Mouse (Mus musculus): Measurements from ENCODE around the gene Rtl1. TPM values are rescaled to one million over a fixed set of nuclear protein-coding genes. Genes with fewer than 3 reads are reported as not detected.

Gene Rtl1
- total RNA-seq (2021) = not detected
- long read RNA-seq, experiment 1 = 0 reads
- long read RNA-seq, experiment 2 = 0 reads

DNA sequence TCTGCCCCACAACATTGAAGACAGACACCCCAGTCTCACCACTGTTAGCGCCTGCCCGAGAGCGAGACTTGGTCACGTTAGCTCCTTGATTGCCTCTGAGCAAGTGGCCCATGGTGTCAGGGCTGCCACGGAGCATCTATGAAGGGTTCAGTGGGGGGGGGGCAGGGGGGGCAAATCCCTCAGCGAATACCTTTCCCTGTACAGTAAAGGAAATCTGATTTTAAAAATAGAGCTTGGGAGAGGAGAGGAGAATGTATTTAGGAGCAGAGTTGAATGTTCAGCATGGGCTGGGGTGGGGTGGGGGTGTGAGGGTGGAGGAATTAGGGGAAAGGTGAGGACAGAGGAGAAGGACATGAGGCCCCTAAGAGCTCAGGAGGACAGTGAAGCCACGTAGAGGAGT lies at the start of gene Rtl1:
TSS of gene Rtl1 (minus strand) at position 101 of the 400 bp plus-strand sequence.
- no peak for DNase-seq (ENCODE audit: low spot score)

DNA sequence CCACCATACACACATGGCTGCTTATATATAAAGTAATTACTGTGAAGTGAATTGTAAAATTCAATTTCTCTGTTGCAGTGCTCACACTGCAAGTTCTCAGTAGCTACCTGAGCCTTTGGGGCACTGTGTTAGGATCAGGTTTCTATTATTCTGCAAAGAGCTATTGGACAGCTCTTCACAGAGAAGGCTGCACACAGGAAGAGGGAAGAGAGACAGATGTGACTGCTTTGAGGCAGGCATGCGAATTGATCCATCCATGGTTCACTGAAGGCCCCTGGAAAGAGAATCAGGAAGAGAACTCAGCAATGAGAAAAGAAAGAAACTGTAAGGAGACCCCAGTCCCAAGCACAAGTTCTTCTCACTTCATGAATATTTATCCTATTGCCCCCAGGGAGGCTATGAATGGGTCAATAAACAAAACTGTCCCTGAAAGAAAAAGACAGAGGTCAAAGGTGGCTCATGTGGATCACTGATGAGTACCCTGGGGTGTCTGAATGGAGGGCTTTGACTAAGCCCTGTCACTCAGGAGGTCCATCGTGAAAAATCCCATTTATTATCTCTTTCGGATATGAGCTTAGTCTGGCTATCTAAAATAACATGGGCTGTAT lies 40.5 kb upstream of the Rtl1 start:
- no peak for DNase-seq (ENCODE audit: low spot score)

DNA sequence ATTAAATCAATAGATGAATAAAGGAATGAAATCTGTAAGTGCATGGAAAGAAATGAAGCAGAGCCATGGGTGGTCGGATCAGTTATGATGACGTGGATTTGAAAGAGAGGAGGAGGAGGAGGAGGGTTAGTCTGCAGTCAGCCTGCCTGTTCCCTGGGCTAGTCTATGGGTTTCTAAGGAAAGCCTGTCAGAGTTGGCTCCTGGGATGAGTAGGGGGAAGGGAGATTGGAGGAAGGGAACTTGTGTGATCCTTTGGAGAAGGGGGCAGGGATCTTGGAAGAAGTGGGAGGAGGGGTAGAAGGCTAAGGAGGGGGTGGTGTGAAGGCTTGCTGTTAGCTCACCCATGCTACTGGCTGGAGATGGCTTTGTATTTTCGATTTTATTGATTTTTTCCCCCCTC lies 31.9 kb upstream of the Rtl1 start:
- no peak for DNase-seq (ENCODE audit: low spot score)

DNA sequence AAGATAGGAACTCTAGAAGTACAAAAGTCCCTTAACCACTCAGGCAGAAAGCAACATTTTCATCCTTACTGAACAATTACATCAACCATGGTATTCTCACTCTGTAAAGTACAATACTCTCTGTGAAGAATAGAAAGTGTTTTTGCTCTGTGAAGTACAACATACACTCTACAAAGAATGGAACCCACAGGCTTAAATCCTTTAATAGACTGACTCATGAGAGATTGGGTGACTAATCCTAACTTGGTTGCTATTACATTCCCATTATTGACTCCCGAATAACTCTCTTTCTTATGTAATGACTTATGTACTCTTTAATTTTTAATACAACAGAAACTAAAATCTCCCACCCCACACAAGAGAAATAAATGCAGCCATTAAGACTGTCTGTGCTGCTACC lies 28.8 kb upstream of the Rtl1 start:
- no peak for DNase-seq (ENCODE audit: low spot score)

DNA sequence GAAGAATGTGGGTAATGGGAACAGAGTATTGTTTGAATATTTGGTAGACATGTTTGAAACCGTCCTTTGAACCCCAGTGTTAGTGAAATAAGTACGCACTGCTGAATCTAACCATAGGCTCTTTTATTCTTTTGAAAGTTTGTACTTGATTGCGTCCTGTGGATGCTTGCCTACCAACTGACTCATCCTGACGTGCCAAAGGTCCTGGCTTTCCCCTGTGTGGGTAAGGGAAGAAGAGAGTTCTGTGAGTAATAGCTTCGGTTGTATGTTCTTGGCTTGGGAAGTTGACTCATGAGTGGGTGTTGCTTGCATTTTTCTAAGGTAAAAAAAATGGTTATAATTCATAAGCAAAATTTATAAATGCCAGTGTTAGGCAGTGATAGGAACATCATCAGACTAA lies 26.8 kb upstream of the Rtl1 start:
- no peak for DNase-seq (ENCODE audit: low spot score)

DNA sequence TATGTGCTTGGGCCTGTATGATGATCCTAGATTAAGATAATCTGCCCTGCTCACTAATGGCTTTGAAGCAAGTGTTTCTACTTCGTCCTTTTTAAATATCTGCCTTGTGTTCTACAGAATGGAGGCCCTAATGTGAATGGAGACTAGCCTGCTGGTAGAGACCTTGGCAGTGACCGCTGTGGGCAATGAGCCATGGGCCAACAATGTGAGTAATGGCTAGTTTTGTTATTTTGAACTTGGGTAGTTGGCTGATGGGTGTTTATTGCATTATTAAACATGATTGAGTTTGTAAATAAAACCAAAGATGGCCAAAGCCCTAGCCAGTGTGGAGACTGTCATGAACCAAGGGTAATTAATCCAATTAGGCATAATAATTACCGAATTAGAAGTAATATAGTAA lies 20.1 kb upstream of the Rtl1 start:
- no peak for DNase-seq (ENCODE audit: low spot score)

DNA sequence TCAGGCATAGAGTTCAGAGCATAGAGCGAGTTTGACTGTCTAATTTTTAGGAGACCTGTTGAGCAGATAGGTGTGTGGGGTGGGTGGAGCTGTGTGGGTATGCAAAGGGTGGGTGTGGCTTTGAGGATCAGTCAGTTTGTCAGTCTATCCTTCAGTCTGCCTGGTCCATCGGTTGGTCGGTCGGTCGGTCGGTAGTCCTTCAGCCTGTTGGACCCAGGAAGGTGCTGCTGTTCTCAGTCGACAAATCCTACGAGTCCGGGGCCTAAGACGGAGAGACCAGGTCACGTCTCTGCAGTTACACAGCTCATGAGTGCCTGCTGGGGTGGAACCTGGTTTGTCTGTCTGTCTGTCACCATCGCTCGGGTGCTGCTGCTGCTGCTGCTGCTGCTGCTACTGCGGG lies 17.9 kb upstream of the Rtl1 start:
- DNase-seq (ENCODE audit: low spot score) = no peak

DNA sequence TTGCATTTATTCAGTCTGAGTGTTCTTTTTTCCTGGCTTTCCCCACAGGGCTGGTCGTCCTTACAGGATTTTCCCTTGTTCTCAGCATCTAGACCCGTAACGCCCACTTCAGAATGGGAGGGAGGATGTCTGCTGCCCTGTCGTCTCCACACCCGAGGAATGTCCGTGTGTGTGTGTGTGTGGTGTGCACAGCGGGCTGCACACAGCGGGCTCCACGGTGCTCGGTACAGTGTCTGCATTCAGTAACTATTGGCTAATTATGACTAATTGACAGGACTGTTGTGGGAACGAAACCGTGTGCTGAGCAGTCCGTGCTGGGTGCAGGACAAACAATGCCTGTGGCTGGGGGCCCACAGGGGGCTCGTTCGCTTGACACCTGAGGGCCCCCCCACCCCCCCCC lies 17.0 kb upstream of the Rtl1 start:
- no peak for DNase-seq (ENCODE audit: low spot score)

DNA sequence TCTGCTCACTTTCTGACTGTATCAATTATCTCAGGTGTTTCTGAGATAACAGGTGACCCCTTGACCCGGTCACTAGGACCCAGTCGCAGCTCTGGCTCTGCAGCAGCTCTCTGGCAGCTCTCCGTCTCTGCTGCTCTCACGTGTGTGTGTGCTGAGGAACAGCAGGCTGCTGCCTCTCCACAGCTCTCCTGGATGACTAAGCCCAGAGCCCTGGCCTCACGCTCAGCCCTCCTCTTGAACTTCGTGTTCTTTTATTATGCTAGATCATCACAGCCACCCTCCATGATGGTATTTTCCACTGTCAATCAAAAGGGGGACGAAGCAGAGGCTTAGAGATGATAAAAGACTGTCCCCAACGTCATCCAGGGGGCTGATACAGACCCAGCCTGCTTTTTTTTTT lies 15.2 kb upstream of the Rtl1 start:
- no peak for DNase-seq (ENCODE audit: low spot score)

DNA sequence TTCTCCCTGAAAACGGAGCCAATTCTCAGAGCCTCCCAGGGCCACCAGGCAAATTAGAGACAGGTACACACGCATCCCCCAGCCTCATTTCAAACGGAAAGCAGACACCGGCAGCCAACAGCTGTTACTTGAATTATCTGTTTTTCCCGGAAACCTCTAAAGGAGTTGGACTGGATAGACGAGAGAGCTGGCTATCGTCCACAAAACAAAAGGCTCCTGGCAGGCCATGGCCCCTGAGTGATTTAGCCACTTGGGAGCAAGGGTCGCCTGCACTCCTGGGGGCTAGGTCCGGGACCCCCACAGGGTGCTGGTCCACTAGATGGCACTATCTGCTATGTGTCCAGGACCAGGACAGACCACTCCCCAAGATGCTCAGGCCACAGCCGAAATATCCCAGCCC lies 14.3 kb upstream of the Rtl1 start:
- no peak for DNase-seq (ENCODE audit: low spot score)

DNA sequence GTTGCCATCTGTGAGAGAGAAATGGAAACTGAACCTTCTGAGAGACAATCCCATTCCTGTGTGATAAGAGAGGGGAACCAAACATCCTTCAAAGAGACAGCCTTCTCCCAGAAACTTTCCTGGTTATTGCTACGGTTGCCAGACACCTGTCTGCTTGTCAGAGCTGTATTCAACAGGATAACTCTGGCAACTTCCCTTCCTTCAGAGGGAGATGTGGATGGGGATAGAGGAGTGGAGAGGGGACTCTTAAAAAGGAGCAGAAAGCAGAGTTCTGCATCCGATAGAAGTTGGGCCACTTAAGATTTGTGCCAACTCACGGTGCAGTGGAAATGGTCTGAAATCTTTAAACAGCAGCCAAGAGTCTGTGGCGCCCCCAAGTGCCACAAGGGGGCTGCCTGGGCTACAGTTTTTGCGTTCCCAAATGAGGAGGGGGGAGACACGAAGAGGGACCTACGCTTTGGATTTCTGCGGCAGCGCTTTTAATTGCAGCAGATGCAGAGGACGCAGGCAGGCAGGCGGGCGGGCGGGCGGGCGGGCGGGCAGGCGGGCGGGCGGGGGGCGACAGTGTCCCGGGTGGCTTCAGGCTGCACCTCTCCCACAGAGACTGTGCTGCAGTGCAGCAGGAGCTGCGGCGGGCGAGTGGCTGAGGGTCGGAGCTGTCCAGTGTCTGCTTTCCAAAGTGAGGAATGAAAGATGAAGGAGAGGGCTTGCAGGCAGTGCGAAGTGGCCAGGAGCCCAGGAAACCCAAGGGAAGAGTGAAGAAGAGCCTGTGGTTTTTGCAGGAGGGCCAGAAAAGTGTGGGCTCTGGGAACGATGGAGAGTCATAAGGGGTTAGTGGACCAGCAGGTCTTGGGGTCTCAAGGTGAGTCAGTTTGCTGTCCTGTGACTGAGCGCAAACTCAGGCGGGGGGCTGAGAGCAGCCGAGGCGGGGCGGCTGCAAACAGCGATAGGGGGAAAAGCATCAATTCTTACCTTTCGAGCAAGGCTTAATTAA lies 12.6 kb upstream of the Rtl1 start:
- no peak for DNase-seq (ENCODE audit: low spot score)

DNA sequence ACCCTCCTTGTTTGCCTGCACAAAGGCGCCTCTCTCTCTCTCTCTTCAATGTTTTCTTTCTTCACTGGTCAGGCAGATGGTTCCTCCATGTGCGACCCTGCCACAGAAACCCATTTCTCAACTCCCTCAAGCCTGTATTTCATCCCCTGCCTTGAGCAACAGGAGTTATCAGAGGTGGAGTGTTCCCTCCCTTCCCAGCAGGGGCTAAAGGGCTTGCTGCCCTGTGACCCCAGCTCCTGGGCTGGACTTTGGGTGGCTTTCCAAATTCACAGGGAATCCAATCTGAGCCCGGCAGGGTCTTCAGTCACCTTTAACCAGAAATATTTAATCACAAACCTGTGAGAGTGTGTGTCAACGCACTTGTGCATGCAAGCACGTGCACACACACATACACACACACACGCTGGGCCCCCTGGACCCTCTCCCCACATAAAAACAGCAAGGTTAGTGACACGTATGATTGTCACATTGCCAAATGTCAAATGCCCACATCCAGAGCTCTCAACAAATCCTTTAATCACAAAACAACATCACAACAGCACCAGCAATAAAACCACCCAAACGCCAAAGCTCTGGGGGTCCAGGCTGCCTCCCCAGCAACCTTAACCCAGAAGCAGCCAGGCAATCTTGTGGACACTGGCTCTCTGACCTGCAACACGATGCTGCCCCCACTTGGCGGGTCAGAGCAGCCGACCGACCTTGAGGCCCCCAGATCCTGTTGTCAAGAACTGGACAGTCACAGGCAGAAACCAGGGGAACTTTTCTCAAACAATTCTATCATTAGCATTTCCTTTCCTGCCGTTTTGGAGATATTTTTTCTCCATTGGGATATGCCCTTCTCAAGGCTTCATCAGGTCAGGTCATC lies 8.7 kb upstream of the Rtl1 start:
- DNase-seq (ENCODE audit: low spot score) = no peak

DNA sequence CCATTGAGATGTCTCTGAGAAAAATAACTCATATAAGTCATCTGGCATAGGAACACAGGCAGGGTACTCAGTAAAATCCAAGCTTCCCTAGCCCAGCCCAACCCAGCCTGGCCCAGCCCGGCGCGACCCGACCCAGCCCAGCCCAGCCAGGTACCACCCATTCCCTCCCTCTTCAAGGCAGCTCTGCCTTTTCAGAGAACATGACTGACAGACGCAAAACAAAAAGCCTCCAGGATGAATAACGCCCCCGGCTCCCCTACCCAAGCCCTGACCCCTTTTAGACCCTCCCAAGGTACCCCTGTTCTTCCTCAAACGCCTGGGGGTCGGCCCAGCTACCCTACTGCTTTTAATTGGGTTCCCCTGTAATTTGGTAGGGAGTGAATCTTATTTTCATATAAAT lies 7.8 kb upstream of the Rtl1 start:
- DNase-seq (ENCODE audit: low spot score) = no peak

DNA sequence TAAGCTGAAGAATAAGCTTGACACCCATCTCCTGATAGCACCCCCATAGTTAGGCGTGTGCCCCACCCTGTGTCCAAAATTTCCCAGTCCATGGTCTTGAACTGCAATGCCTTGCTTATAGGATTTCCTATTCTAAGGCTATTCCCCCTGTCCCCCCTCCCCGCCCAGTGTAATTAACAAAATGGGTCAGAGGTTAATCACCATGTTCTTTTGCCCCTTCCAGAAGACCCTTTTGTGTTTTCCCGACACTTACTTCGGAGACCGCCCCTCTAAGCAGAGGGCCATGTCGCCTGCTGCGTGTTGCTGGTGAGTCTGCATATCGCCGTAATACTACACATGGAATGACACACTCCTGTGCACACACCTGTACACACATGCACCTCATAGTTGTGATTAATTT lies 7.1 kb upstream of the Rtl1 start:
- no peak for DNase-seq (ENCODE audit: low spot score)

DNA sequence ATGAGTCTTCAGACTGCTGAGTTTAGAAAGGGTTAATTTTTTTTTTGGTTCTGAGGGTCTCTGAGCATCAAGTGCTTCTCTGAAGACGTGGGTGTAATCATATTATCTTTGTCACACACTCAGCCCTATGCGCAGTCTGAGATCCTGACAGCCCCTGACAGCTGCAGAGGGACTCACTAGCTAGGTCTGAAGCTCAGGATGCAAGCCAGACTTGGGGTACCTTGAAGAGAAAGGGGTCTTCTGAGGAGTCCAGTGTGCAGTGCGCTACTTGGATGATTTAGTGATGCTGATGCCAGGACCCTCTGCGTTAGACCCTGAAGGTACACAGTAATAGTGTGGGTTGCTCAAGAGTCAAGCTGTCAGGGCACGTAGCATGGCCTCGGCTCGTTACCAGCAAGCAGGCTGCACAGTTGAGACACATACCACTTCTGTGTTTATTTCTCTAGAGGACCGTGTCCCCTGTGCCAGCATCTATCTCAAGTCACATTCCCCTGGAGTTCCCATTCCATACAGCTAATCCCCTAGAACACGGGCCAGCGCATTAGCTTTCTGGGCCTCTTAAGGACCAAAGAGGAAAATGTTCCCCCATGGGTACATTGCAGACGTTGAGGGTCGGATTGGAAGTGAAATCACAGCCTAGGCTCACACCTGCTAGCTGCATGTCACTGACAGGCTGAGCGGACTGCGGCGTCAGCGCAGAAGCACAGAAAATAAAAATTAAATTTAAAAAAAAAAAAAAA lies 5.0 kb upstream of the Rtl1 start:
- DNase-seq (ENCODE audit: low spot score) = no peak

DNA sequence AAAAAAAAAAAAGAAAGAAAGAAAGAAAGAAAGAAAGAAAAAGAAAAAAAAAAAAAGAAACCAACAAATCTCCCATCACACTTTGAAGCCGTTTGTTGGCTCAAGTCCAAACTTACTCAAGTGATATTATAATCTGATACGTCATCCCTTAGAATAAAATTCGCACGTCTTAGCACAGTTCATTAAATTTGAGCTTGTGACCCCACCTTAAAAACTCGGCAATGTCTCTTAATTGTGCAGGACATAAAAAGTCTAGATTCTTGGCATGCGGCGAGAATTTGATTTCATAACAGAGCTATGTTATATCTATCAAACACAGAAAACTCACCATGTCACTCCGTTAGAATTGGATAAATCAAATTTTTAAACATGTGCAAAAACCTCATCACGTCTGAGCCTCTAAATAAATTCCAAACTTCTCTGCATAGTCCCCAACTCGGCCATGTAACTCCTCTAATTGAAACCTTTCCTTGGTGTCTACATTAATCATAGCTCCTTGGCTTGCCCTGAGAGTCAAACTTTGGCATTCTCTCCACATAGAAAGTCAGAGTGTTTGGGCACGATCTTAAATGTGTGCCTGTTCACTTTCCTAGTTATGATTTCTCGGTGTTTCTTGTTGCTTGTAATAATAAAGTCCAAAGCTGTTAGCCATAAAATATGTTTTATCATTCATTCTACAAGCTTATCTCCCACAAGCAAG lies 1.4 kb downstream of the Rtl1 start:
- no peak for DNase-seq (ENCODE audit: low spot score)

DNA sequence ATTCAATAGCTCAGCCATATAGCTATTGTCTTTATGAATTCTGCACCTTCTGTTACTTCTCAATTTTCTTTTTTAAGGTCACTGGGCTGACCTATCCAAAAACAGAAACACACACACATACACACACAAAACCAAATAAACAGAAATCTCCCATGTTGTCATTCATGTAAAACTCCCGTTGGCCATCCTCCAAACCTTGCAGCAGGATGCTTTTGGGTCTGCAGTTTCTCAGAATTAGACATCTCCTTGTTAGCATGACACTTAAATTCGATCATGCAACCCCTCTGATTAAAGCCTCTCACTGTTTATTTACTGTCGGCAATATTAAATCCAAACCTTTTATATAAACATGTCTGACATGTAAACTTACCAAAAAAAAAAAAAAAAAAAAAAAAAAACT lies 3.4 kb downstream of the Rtl1 start:
- no peak for DNase-seq (ENCODE audit: low spot score)

DNA sequence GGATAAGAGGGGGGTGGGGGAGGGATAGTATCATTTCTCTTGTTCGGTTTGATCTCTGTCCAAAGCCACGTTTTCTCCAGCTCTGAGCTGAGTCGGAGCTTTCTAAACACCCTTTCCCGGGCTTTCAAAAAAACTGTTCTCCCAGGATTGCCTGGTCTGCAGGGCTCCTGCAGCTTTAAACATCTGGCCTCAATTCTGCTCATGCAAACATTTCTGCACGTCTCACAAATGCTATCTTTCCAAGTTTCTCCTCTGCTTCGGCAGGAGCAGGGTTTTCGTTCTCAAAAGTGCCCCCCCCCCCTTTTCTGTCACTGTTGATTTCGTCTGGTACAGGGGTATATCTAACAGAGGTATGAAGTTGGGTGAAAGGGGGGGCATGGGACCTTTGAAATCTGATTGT lies 3.9 kb downstream of the Rtl1 start:
- no peak for DNase-seq (ENCODE audit: low spot score)

DNA sequence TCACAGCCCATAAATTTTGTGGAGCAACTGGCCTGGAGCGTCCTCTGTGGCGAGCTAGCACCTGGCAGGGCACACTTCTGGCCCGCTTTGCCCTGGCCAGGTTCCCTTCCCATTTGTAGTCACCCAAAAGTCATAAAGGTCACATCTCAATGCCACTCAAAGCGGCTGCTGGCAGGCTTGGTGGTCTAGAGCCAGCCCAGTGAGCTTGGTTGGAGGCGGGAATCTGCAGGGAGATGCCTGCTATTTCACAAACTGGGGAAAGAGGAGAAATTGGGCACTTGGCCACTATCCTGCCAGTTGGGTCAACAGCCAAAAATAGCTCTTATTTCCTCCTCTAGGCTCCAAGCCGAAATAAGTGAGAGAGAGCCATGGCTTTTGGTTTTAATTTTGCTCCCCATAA lies 4.4 kb downstream of the Rtl1 start:
- DNase-seq (ENCODE audit: low spot score) = peak; percentile 49

DNA sequence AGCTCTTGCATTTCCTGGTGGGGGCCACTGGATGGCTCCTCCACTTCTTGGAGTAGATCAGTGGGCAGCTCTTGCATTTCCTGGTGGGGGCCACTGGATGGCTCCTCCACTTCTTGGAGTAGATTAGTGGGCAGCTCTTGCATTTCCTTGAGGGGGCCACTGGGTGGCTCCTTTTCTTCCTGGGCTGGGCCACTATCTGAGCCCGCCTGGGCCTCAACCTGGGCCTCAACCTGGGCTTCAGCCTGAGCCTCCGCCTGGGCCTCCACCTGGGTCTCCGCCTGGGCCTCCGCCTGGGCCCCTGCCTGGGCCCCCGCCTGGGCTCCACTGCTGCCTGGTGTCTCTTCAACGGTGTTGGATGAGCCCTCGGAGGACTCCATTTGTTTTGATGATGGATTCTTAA lies 5.2 kb downstream of the Rtl1 start:
- no peak for DNase-seq (ENCODE audit: low spot score)

DNA sequence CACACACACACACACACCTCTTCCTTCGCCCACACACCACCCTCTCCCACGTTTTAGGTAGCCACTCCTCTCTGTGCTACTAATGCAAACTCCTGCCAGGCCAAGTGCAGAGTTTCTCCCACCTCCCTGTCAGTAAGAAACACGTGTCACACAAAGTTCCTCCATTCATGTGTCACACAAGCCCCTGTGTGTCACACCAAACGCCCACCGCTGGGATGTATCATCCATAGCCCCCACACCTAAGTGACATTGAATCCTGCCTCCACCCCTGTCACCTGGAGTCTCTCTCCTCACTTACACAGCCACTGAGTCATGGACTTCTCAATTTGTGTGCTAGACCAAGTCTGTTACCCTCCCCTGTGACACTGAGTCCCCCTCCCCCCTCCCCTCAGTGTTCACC lies 17.9 kb downstream of the Rtl1 start:
- DNase-seq (ENCODE audit: low spot score) = no peak
